Mouse (Mus musculus) midbrain, embryonic 14.5 days (tissue): Measurements from ENCODE around the gene Etnk1. TPM values are rescaled to one million over a fixed set of nuclear protein-coding genes. Genes with fewer than 3 reads are reported as not detected.
A peak's percentile ranks its signal among the peaks of the same experiment; 100 is the strongest.

Experiments
- ATAC-seq: fragments of 200-750 bp; cut with Nextera tagmentation; 2 replicates; pipeline ENCODE4 v1.8.0; 2017; ENCODE audit warnings: moderate number of reproducible peaks, moderate library complexity; ENCODE audit not compliant: low FRiP score, low TSS enrichment
- DNase-seq: peaks from one replicate; pipeline ENCODE4 v3.0.0-alpha.2; 2015
- H3K27ac ChIP-seq: fragments of 300-500 bp; sonication (generic); replicated peaks from 2 replicates; pipeline ENCODE4 v1.5.1; 2014; ENCODE audit warnings: mild to moderate bottlenecking, low read depth, low read length, moderate library complexity
- H3K27me3 ChIP-seq: fragments of 300-500 bp; sonication (generic); 2 replicates; pipeline ENCODE4 v1.6.1; 2014; ENCODE audit warnings: low read length, control low read depth, mixed read lengths; ENCODE audit not compliant: control insufficient read depth, insufficient read depth
- H3K36me3 ChIP-seq: fragments of 300-500 bp; sonication (generic); 2 replicates; pipeline ENCODE4 v1.6.1; 2014; ENCODE audit warnings: low read length, control low read depth; ENCODE audit not compliant: control insufficient read depth, insufficient read depth
- H3K4me1 ChIP-seq: fragments of 300-500 bp; sonication (generic); 2 replicates; pipeline ENCODE4 v1.6.1; 2014; ENCODE audit warnings: mild to moderate bottlenecking, antibody characterized with exemption, low read length, control low read depth; ENCODE audit not compliant: control insufficient read depth, insufficient read depth
- H3K4me2 ChIP-seq: fragments of 300-500 bp; sonication (generic); 2 replicates; pipeline ENCODE4 v1.6.1; 2014; ENCODE audit warnings: mild to moderate bottlenecking, low read length, moderate library complexity
- H3K4me3 ChIP-seq: fragments of 300-500 bp; sonication (generic); replicated peaks from 2 replicates; pipeline ENCODE4 v1.5.1; 2014; ENCODE audit warnings: low read depth, low read length
- H3K9ac ChIP-seq: fragments of 300-500 bp; sonication (generic); replicated peaks from 2 replicates; pipeline ENCODE4 v1.6.1; 2014; ENCODE audit warnings: mild to moderate bottlenecking, low read length, moderate library complexity
- H3K9me3 ChIP-seq: fragments of 300-500 bp; sonication (generic); 2 replicates; pipeline ENCODE4 v1.6.1; 2016; ENCODE audit warnings: low read length, control low read depth, mixed read lengths; ENCODE audit not compliant: control insufficient read depth
- WGBS: fragments of 180-500 bp; shearing (Covaris S2); extraction: QIAGEN DNeasy Blood & Tissue Kit; methylation state at CpG from one replicate; pipeline ENCODE4 v1.1.7; 2014; 5-methylcytosine and 5-hydroxymethylcytosine counted together
- polyA plus RNA-seq: library from polyadenylated mRNA; unstranded; fragments of >200 nt; fragmentation: Nextera tagmentation; extraction: Ambion mirVana; gene quantifications from 2 replicates; pipeline ENCODE4 v1.2.1, GENCODE M21; 2014

The Etnk1 gene
- polyA plus RNA-seq, 1 experiment from 2014 or later = 62.0 TPM

DNA sequence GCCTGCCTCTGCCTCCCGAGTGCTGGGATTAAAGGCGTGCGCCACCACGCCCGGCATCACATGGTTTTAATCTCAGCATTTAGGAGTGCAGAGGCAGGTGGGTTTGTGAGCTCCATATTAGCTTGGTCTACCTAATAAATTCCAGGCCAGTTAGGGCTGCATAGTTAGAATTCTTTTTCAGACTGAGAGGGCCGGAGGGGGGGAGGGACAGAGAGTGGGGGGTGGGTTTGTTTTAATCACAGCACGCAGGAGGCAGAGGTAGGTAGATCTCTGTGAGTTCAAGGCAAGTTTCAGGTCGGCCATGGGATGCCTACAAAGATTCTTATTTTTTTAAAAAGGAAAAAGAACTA, 2.1 kb upstream of the Etnk1 start:
- peaks cover 23% of the 10 kb centered on the region for H3K4me1 ChIP-seq
- H3K27me3 ChIP-seq = no peaks in the 10 kb centered on the region
- H3K27ac ChIP-seq = no peak overlapping the region
- no peak overlapping the region for H3K9ac ChIP-seq
- no peak for ATAC-seq
- no peaks in the 10 kb centered on the region for H3K9me3 ChIP-seq
- WGBS = 89% methylated on average over 8 of the region's 8 CpGs
- no peak overlapping the region for H3K4me2 ChIP-seq
- no peaks in the 10 kb centered on the region for H3K36me3 ChIP-seq
- DNase-seq = no peak
- H3K4me3 ChIP-seq = no peak overlapping the region

DNA sequence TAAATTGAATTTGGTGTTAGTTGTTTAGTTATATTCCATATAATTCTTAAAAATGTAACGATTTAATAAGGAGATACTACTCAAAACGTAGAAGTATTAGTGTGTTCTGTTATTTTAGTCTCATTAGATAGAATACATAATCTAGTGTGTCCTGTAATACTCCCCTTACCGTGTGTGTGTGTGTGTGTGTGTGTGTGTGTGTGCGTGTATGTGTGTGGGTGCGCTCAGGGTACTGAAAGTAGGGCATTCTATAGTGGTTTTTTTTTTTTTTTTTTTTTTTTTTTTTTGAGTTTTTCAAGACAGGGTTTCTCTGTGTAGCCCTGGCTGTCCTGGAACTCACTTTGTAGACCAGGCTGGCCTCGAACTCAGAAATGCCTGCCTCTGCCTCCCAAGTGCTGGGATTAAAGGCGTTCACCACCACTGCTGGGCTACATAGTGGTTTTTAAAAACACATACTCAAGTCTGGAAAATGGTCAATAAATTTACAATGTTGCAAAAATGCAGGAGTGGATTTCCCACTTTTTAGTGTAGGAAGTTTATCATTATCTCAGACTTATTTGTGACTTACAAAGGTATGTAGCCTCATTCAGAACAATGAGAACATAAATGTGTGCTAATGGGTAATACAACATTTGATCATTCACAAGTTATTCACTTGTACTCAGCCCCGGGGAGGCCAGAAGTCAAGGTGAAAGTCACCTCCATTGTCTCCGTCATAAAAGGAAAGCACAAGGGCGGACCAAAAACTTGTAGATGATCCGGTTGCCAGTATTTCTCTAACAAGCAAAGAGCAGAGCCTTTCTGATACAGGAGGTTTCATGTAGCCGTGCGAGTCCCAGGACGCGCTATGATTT, 1.4 kb upstream of the Etnk1 start:
- H3K4me3 ChIP-seq = peak overlapping the region; percentile 87

DNA sequence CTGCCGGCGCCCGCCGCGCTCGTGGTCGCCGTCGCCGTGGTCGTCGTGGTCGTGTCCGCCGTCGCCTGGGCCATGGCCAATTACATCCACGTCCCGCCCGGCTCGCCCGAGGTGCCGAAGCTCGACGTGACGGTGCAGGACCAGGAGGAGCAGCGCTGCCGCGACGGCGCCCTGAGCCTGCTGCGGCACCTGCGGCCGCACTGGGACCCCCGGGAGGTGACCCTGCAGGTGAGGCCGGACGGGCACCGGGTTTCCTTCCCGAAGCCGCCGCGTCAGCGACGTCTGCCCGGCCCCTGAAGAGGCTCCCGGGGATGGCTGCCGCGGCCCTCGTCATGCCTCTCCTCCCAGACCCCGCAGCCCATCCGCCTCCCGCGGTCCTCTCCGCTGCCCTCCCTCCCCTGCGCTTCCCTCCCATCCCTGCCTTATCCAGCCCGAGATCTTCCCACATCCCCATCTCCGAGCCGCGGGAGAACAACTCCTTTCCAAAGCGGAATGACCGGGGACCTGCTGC, 443 bp downstream of the Etnk1 start:
- WGBS = under 1% methylated on average over 59 of the region's 60 CpGs
- H3K4me1 ChIP-seq = peaks cover 29% of the 10 kb centered on the region
- no peaks in the 10 kb centered on the region for H3K27me3 ChIP-seq
- H3K9me3 ChIP-seq = no peaks in the 10 kb centered on the region
- DNase-seq (peak; percentile 71), ATAC-seq (peak; percentile 62)
- peak overlapping the region; percentile 78 for H3K4me2 ChIP-seq
- peak overlapping the region; percentile 92 for H3K9ac ChIP-seq
- peak overlapping the region; percentile 93 for H3K27ac ChIP-seq
- peaks cover 8% of the 10 kb centered on the region; the same call in 1 of the 2 replicates for H3K36me3 ChIP-seq
- H3K4me3 ChIP-seq = peak overlapping the region; percentile 87

More for the DNA sequence above, 1.4 kb upstream of the Etnk1 start:
- Histone ChIP-seq H3K27ac (peak overlapping the region; percentile 93; the same call in 1 of the 2 replicates), H3K9me3 (no peaks in the 10 kb centered on the region), H3K9ac (peak overlapping the region; percentile 92), H3K4me2 (peak overlapping the region; percentile 78), H3K36me3 (no peaks in the 10 kb centered on the region), H3K27me3 (no peaks in the 10 kb centered on the region), H3K4me1 (peaks cover 28% of the 10 kb centered on the region)
- no peak for DNase-seq
- 50% methylated on average over 15 of the region's 15 CpGs for WGBS
- no peak for ATAC-seq

DNA sequence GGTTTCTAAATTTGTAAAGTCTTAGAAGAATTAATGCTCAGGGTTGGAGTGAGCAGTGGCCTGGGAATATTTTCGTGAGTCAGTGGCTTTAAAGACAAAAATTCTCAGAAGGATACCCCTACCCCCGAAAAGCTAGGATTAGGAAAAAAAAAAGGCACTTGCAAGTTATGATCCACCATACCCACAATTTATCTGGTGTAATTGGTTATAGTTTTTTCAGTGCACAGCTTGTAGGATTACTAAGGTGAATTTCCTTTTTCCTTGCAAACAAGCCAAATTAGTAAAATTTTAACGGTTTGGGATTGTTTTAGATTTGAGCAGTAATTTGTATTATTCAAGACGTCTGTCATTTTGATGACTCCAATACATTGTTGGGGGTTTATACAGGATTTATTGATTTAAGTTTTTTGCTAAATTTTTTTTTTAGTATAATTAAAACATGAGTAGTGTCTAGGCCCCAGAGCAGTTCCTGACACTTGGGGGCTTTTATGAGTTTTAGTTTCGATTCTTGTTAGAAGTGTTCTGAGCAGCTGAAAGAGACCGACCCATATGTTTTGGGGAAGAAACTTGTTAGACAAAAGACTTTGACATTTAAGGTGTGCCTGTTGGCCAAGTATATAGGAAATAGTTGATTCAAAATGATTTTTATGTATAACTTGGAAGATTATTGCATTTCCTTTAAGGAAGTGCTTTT, 1.1 kb downstream of the Etnk1 start:
- no peaks in the 10 kb centered on the region for H3K9me3 ChIP-seq
- peak overlapping the region; percentile 93 for H3K27ac ChIP-seq
- H3K36me3 ChIP-seq = peaks cover 13% of the 10 kb centered on the region; the same call in 1 of the 2 replicates
- WGBS = 35% methylated on average over 6 of the region's 6 CpGs
- DNase-seq (no peak), ATAC-seq (no peak)
- peak overlapping the region; percentile 78 for H3K4me2 ChIP-seq
- peak overlapping the region; percentile 87 for H3K4me3 ChIP-seq
- peaks cover 29% of the 10 kb centered on the region for H3K4me1 ChIP-seq
- H3K9ac ChIP-seq = peak overlapping the region; percentile 92
- no peaks in the 10 kb centered on the region for H3K27me3 ChIP-seq

DNA sequence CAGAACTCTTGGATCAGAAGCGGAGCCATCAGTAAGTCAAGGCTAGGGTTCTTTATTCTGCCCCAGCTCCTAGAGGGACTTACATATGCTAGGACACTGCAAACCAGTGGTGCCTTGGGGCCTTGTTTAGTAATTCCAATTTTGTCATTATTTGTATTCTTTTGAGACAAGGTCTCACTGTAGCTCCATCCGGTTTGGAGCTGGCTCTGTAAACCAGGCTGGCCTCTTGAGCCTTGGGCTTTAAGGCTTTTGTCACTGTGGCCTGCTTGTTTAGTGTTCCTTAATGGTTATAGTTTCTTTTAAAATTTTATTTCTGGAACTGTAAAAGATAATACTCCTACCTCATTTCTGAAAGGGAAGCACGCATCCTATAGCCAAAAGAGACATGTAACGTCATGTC, 2.4 kb downstream of the Etnk1 start:
- WGBS = 74% methylated on average over 4 of the region's 4 CpGs
- no peak overlapping the region for H3K4me3 ChIP-seq
- no peak overlapping the region for H3K27ac ChIP-seq
- peak overlapping the region; percentile 78 for H3K4me2 ChIP-seq
- H3K9me3 ChIP-seq = no peaks in the 10 kb centered on the region
- peaks cover 29% of the 10 kb centered on the region for H3K4me1 ChIP-seq
- DNase-seq = no peak
- H3K27me3 ChIP-seq = no peaks in the 10 kb centered on the region
- ATAC-seq = no peak
- H3K9ac ChIP-seq = no peak overlapping the region; the same call in 1 of the 2 replicates
- peaks cover 16% of the 10 kb centered on the region; the same call in 1 of the 2 replicates for H3K36me3 ChIP-seq

DNA sequence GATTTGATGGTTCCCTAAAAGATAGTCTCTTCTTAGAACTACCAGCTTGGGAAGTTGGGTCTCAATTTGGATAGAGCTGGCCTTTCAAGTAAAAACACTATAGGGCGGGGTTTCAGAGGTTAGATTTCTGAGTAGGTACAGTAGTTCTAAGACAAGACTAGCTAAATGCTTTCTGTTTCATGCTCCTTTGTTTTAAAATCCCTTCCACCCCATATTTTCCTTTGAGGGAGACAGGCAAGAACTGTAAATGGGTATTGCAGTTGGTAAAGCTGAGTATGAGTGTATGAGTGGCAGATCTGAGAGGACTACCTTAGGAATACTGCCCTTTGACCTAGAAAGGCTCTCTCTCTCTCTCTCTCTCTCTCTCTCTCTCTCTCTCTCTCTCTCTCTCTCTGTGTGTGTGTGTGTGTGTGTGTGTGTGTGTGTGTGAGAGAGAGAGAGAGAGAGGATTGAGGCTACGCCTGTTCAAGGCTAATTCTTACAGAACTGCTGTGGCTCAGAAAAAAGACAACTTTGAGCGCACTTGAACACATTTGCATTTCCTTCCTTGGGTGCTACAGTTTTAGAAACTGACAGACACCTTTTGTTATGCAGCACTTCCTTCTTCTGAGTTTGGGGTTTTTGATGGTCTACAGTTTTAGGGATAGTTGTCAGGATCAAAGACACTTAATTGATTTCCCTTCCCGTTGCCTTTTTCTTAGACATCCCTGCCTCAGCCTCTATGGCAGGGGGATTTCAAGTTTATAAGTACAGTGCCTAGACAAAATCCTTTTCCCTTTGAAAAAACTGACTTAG, 3.3 kb downstream of the Etnk1 start:
- Histone ChIP-seq H3K4me3 (no peak overlapping the region), H3K4me1 (peaks cover 29% of the 10 kb centered on the region), H3K27me3 (no peaks in the 10 kb centered on the region), H3K4me2 (no peak overlapping the region), H3K9ac (no peak overlapping the region), H3K27ac (no peak overlapping the region), H3K36me3 (peaks cover 16% of the 10 kb centered on the region; the same call in 1 of the 2 replicates), H3K9me3 (no peaks in the 10 kb centered on the region)
- no peak for ATAC-seq
- 86% methylated on average over 4 of the region's 4 CpGs for WGBS
- no peak for DNase-seq

DNA sequence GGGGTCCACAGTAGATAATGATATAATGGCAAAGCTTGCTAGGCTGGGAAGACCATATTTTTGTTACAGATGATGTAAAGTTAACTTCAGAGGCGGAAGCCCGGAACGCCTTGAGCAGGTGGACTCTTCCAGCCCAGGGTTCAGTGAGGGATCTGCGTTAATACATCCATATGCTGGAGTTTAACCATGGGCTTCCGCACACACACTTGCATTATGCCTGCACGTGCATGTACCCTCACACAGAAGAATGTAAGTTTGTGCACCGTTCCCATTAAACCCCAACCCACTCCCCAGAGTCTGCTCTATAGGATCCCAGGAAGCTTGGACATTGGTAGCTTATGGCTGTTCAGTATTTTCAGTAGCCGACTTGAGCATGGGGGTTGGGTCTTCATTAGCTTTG, 4.0 kb downstream of the Etnk1 start:
- H3K4me3 ChIP-seq = no peak overlapping the region
- H3K9ac ChIP-seq = no peak overlapping the region
- no peak overlapping the region for H3K27ac ChIP-seq
- no peaks in the 10 kb centered on the region for H3K9me3 ChIP-seq
- peaks cover 29% of the 10 kb centered on the region for H3K4me1 ChIP-seq
- 94% methylated on average over 8 of the region's 8 CpGs for WGBS
- no peak for DNase-seq
- peaks cover 16% of the 10 kb centered on the region; the same call in 1 of the 2 replicates for H3K36me3 ChIP-seq
- no peaks in the 10 kb centered on the region for H3K27me3 ChIP-seq
- no peak overlapping the region for H3K4me2 ChIP-seq
- ATAC-seq = no peak

DNA sequence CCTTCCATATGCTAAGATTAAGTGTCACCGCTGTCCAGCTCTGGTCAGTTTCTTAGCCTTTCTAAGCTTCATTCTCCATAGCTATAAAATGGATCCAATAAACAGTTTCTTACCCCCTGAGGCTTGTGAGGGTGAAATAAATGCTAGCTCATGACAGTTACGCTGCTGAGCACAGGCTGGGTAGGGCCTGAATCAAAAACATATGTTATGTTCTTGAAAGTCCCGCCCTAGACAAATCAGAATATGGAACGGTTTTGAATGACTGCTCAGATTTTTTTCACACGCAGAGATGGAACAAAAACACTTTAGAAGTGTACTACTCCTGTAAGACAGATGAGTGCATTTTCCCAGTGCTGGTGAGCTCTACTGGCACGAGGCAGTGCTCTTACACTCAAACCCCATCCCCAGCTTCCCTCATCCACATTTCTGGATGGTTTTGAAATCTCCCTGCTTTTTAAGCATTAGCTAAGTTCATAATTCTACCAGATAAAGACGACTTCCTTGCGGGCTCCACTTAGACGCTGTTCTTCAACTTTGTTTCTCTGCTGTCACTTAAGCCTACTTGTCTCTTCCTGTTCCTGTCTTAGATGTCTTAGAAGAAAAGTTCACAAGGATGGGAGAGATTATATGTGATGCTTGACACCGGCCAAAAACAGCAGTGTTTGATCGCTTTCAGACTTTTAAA, 4.9 kb downstream of the Etnk1 start:
- 94% methylated on average over 11 of the region's 11 CpGs for WGBS
- H3K4me3 ChIP-seq = no peak overlapping the region
- peaks cover 16% of the 10 kb centered on the region; the same call in 1 of the 2 replicates for H3K36me3 ChIP-seq
- H3K9me3 ChIP-seq = no peaks in the 10 kb centered on the region
- peaks cover 25% of the 10 kb centered on the region for H3K4me1 ChIP-seq
- H3K9ac ChIP-seq = no peak overlapping the region
- no peak for ATAC-seq
- DNase-seq = no peak
- no peak overlapping the region for H3K4me2 ChIP-seq
- no peaks in the 10 kb centered on the region for H3K27me3 ChIP-seq
- H3K27ac ChIP-seq = no peak overlapping the region
